Mouse (Mus musculus) midbrain, embryonic 10.5 days (tissue): ENCODE data around the gene Gm49318. TPM values are rescaled to one million over a fixed set of nuclear protein-coding genes. Genes with fewer than 3 reads are reported as not detected.
A peak's percentile ranks its signal among the peaks of the same experiment; 100 is the strongest.

Experiments used
- DNase-seq: peaks from one replicate; pipeline ENCODE4 v3.0.0-alpha.2; 2017; ENCODE audit warnings: low spot score
- H3K27ac ChIP-seq: fragments of 300-500 bp; sonication (generic); replicated peaks from 2 replicates; pipeline ENCODE4 v1.5.1; 2016; ENCODE audit warnings: mild to moderate bottlenecking
- H3K27me3 ChIP-seq: fragments of 300-500 bp; sonication (generic); 2 replicates; pipeline ENCODE4 v1.6.1; 2016; ENCODE audit warnings: low read depth, mild to moderate bottlenecking; ENCODE audit not compliant: poor library complexity, severe bottlenecking
- H3K36me3 ChIP-seq: fragments of 300-500 bp; sonication (generic); 2 replicates; pipeline ENCODE4 v1.6.1; 2016; ENCODE audit warnings: mild to moderate bottlenecking, moderate library complexity
- H3K4me1 ChIP-seq: fragments of 300-500 bp; sonication (generic); 2 replicates; pipeline ENCODE4 v1.6.1; 2016
- H3K4me3 ChIP-seq: fragments of 300-500 bp; sonication (generic); 2 replicates; pipeline ENCODE4 v1.5.1; 2016; ENCODE audit warnings: mild to moderate bottlenecking, moderate library complexity
- H3K9me3 ChIP-seq: fragments of 300-500 bp; sonication (generic); replicated peaks from 2 replicates; pipeline ENCODE4 v1.6.1; 2016; ENCODE audit warnings: mild to moderate bottlenecking
- WGBS: fragments of 180-500 bp; shearing (Covaris S2); methylation state at CpG from one replicate; pipeline ENCODE4 v1.1.7; 2016; 5-methylcytosine and 5-hydroxymethylcytosine counted together
- polyA plus RNA-seq: library from polyadenylated mRNA; unstranded; fragments of >200 nt; fragmentation: Nextera tagmentation; extraction: Ambion mirVana; gene quantifications from 2 replicates; pipeline ENCODE4 v1.2.1, GENCODE M21; 2016

The Gm49318 gene
- polyA plus RNA-seq: not detected in 2 replicates

DNA sequence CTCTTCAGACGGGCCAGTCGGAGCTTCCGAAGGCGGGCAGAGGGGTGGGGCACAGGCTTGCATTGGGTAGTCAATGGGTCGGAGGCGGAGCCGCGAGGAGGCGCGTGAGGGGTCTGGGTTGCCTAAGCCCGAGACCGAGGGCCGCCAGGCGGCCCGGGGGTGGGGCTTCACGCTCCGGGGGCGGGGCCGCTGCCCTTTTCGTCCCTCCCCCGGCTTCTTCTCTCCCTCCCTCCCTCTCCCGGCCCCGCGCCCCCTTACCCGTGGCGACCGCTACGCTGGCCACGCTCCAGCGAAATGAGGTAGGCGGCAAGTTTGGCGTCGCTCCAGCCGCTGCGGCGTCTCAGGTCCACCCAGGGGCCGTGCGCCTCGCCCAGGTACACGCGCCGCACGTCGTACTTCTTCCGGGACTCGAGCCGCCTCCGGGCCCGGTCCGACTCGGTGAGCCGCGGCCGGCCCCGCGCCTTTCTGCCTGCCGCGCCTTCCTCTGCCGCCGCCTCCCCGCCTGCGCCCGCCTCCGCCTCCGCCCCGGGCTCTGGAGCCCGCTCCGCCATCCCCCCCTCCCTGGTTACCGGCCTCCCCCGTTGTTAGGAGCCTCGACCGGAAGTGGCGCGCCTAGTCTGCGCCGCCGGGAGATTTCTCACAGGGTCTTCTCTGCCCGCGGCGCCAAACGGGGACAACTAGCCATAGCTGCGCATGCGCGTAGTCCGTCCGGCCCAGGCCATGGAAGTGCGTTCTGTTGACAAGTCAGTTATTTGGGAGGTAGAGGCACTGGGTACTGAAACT is at the start of gene Gm49318, which contains the start of gene Zfp653:
TSS of gene Gm49318 (minus strand) at position 469 of the 783 bp plus-strand sequence.
TSS of gene Zfp653 (minus strand) at position 586 of the 783 bp plus-strand sequence.
- Histone ChIP-seq H3K36me3 (peaks cover 62% of the 10 kb centered on the region), H3K9me3 (no peaks in the 10 kb centered on the region), H3K27me3 (no peaks in the 10 kb centered on the region), H3K4me1 (peaks cover 20% of the 10 kb centered on the region), H3K4me3 (peak within 1 kb of the TSS; percentile 83), H3K27ac (peak within 1 kb of the TSS; percentile 99)
- under 1% methylated on average over 87 of the region's 87 CpGs for WGBS
- DNase-seq: peak; percentile 96

DNA sequence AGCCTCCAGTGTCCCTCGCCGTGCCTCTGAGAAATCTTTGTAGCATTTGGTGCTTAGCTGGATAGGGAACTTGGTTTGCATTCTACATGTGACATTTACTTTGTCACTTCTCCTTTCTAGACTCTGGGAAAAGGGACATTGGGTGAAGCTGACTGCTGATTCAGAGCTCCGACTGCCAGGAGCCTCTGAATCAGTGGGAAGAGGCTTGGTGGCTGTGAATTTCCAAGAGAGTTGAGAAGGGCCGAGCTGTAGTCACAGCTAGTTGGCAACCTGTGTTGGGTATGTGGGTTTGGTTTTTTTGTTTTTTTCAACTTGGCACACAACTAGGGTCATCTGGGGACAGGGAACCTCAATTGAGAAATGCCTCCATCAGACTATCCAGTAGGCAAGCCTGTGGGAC is 48.5 kb upstream of the Gm49318 start:
- DNase-seq: no peak
- Histone ChIP-seq H3K27me3 (no peaks in the 10 kb centered on the region), H3K9me3 (no peaks in the 10 kb centered on the region), H3K36me3 (peaks cover 3% of the 10 kb centered on the region; the same call in 1 of the 2 replicates), H3K4me3 (no peak overlapping the region), H3K4me1 (peaks cover 22% of the 10 kb centered on the region), H3K27ac (no peak overlapping the region)
- WGBS: 94% methylated on average over 4 of the region's 4 CpGs

DNA sequence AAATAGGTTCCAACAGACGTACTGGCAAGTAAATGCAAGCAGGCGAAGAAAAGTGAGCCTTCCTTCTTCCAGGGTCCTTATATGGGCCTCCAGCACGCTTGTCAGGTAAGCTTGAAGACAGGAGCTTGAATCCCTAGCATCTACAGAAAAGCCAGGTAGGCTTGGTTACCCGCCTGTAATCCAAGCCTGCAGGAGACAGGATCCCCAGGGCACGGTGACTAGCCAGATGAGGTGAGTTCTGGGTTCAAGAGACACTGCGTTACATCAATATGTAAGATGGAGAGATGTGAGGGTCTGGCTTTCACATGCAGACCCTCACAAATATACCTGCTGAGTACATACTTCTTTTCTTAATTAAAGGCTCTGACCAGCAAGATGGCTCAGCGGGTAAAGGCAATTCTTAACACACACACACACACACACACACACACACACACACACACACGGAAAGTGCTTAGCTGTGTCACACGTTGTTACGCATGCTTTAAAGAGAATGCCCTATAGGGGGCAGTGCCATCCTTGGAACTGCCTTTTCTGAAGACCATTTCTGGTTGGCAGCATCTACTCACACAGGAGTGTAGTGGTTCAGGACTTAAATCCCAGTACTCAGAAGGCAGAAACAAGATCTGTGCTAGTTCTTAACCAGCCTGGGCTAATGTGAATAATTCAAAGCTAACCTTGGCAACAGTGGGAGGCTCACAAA is 46.8 kb upstream of the Gm49318 start:
- peak overlapping the region; percentile 81 for H3K4me3 ChIP-seq
- 49% methylated on average over 10 of the region's 10 CpGs for WGBS
- peaks cover 18% of the 10 kb centered on the region for H3K36me3 ChIP-seq
- DNase-seq: peak; percentile 37
- H3K27ac ChIP-seq: peak overlapping the region; percentile 93; the same call in 1 of the 2 replicates
- peaks cover 22% of the 10 kb centered on the region for H3K4me1 ChIP-seq
- H3K27me3 ChIP-seq: no peaks in the 10 kb centered on the region
- no peaks in the 10 kb centered on the region for H3K9me3 ChIP-seq

DNA sequence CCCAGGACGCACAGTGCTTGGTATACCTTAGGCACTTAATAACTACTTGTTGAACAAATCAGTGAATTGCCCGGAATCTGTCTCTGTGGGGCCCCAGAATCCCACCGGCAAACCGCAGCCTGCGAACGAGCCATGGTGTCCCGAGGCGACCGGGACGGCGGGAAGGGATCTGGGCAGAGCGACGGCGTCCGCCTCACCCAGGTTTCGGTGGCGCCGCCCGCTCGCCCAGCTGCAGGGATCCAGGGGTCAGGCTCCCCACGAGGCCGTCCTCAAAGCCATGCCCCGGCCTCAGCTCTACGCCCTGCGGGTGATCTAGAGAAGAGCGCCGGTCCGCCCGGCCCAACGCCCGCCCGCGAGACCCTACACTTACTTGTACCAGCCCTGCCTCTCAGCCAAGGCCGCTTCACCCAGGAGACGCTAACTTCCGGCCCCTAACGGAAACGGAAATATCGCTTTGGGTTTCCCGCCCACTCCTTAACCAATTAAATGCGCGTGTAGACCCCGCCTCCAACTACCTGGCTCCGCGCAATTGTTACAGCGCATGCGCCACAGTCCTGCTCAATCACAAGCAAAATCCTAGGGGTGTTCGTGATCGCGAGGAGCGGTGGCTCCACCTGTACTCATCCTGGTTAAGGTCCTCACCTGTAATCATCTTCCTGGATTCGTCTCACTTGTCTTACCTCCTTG is 45.8 kb upstream of the Gm49318 start, which contains the start of gene Elof1:
TSS of gene Elof1 (minus strand) at position 433 of the 687 bp plus-strand sequence.
- under 1% methylated on average over 52 of the region's 52 CpGs for WGBS
- Histone ChIP-seq H3K4me3 (peak within 1 kb of the TSS; percentile 81), H3K36me3 (peaks cover 29% of the 10 kb centered on the region), H3K27ac (peak within 1 kb of the TSS; percentile 93), H3K9me3 (no peaks in the 10 kb centered on the region), H3K27me3 (no peaks in the 10 kb centered on the region), H3K4me1 (peaks cover 22% of the 10 kb centered on the region)
- DNase-seq: peak; percentile 94

DNA sequence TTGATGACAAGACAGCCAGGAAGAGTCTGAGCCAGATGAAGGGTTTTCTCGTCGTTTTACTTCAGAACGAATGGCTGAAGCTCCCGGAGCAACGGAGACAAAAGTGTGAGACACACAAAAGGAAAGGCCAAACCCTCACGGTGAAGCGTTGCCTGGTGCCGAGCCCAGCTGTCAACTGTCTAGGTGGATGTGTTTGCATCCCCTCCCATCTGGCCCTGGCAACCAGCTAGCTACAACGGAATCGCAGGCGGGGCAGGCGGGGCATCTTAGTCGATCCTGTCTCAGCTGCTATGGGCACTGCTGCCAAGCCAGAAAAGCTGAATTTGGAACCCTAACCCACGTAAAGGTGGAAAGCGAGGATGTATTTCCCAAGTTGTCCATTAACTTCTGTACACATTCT is 45.0 kb upstream of the Gm49318 start:
- H3K4me1 ChIP-seq: peaks cover 22% of the 10 kb centered on the region
- peak overlapping the region; percentile 81 for H3K4me3 ChIP-seq
- no peaks in the 10 kb centered on the region for H3K27me3 ChIP-seq
- 33% methylated on average over 15 of the region's 15 CpGs for WGBS
- peak overlapping the region; percentile 93 for H3K27ac ChIP-seq
- no peaks in the 10 kb centered on the region for H3K9me3 ChIP-seq
- peak; percentile 38 for DNase-seq
- peaks cover 37% of the 10 kb centered on the region for H3K36me3 ChIP-seq

DNA sequence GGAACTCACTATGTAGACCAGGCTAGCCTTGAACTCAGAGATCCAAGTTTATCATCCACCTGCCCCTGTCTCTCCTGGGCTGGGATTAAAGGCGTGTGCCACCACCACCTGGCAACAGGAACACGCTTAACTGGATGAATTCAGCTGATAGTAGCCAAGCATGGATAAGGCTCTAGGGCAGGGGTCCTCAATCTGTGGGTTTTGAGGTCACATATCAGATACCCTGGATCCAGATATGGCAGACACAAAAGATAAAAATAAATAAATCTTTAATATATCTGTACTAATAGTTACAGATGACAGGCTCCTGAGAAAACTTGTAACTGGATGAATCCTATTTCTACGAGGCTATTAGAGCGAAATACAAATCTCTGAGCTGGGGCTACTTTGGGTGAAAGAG is 44.6 kb upstream of the Gm49318 start:
- WGBS: 95% methylated on average over 4 of the region's 4 CpGs
- H3K27ac ChIP-seq: no peak overlapping the region
- peak overlapping the region; percentile 81 for H3K4me3 ChIP-seq

DNA sequence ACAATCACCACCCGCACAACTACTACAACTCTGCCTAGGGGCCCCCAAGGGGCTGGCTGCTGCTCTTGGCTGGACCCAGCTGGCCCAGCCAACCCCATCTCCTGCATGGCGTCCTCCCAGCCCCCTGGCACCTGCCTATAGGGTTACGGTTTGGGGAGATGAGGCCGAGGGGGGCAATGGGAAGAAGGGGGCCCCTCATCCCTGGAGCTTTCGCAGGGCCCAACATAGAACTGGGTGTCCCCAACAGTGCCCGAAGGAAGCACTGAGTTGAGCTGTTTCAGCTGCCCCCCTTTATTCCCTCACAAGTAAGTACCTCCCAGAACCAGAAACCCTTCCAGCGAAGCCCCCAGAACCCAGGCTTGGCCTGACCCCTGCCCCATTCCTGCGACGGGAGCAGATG is 37.1 kb upstream of the Gm49318 start:
- H3K36me3 ChIP-seq: peaks cover 44% of the 10 kb centered on the region
- no peak for DNase-seq
- no peaks in the 10 kb centered on the region for H3K9me3 ChIP-seq
- H3K4me3 ChIP-seq: no peak overlapping the region
- no peaks in the 10 kb centered on the region for H3K4me1 ChIP-seq
- no peaks in the 10 kb centered on the region for H3K27me3 ChIP-seq
- no peak overlapping the region for H3K27ac ChIP-seq
- WGBS: 90% methylated on average over 9 of the region's 9 CpGs

More for the DNA sequence above, 44.6 kb upstream of the Gm49318 start:
- no peaks in the 10 kb centered on the region for H3K27me3 ChIP-seq
- H3K4me1 ChIP-seq: peaks cover 22% of the 10 kb centered on the region
- H3K9me3 ChIP-seq: no peaks in the 10 kb centered on the region
- H3K36me3 ChIP-seq: peaks cover 41% of the 10 kb centered on the region
- DNase-seq: no peak

DNA sequence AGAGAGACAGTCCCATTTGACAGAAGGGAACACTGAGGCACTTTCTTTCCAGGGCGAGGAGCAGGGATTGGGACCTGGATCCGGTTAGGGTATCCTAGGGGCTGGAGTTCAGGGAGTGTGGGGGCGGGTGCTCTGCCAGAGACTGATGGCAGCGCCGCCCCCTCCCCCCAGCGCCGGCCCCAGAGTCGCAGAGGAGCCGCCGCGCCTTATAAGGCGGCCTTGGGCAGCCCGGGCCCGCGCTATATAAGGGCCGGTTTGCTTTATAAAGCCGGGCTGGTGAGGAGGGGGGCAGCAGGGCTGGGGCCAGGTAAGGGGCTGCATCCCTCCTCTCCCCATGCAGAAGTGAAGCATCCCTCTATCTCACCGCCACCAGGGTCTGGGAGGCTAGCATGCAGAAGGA is 28.9 kb upstream of the Gm49318 start:
- H3K36me3 ChIP-seq: no peaks in the 10 kb centered on the region
- peaks cover 16% of the 10 kb centered on the region for H3K4me1 ChIP-seq
- WGBS: 7% methylated on average over 18 of the region's 18 CpGs
- DNase-seq: no peak
- no peak overlapping the region for H3K4me3 ChIP-seq
- peaks cover 56% of the 10 kb centered on the region for H3K27me3 ChIP-seq
- H3K27ac ChIP-seq: no peak overlapping the region
- no peaks in the 10 kb centered on the region for H3K9me3 ChIP-seq

DNA sequence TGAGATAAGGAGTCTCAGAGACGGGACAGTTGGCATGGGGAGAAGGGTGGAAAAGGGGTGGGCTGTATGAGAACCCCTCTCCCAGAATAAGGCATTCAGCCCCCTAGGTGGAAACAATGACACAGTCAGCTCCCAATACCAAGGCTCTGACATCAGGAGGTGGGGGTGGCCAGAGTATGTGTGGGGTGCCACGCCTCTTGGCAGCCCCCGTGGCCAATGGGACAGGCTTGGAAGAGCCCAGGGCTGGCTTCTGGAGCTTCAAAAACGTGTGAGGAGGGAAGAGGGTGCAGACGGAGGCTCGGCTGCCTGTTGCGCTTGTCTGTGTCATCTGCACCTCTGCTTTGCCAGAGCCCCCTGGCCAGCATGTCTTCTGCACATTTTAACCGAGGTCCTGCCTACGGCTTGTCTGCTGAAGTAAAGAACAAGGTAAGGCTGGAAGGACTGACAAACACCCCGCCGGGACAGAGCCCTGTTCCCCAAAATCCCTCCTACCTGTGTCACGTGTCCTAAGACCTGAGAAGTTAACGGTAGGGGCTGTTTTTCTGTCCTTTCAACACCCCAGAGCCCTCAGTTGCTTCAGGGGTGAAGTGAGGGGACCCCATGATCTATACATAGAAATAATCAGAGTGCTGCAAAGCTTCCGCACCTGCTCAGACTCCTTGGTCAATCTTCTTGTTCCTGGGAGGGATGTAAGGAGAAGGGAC is 28.1 kb upstream of the Gm49318 start, which contains the start of gene Cnn1:
TSS of gene Cnn1 (plus strand) at position 224 of the 704 bp plus-strand sequence.
- H3K27me3 ChIP-seq: peaks cover 56% of the 10 kb centered on the region
- H3K27ac ChIP-seq: no peak within 1 kb of the TSS
- WGBS: 14% methylated on average over 14 of the region's 14 CpGs
- H3K4me1 ChIP-seq: peaks cover 16% of the 10 kb centered on the region
- no peaks in the 10 kb centered on the region for H3K9me3 ChIP-seq
- no peaks in the 10 kb centered on the region for H3K36me3 ChIP-seq
- no peak within 1 kb of the TSS for H3K4me3 ChIP-seq
- DNase-seq: no peak

DNA sequence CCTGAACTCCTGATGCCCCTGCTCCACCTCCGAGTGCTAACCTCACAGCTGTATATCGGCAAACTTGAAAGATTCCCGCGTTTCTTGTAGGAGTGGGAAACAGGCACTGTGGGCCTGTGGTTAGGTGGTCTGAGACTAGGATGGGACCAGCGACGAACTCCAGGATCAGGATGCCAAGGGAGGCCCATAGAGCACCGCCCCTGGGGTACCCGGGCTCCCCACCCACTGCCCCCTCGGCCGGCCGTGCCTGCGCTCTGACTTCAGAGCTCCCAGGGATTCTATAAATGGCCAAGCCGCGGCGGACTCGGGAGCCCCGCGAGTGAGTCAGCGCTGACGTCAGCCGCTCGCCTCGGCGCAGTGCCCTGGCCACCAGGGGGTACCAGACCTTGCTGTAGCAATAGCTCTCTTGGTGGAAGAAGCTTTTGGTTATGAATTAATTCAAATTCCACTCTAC is 24.8 kb upstream of the Gm49318 start:
- Histone ChIP-seq H3K4me3 (peak overlapping the region; percentile 58), H3K27ac (peak overlapping the region; percentile 82), H3K36me3 (no peaks in the 10 kb centered on the region), H3K27me3 (peaks cover 50% of the 10 kb centered on the region), H3K4me1 (peaks cover 16% of the 10 kb centered on the region), H3K9me3 (no peaks in the 10 kb centered on the region)
- peak; percentile 84 for DNase-seq
- 3% methylated on average over 24 of the region's 24 CpGs for WGBS

DNA sequence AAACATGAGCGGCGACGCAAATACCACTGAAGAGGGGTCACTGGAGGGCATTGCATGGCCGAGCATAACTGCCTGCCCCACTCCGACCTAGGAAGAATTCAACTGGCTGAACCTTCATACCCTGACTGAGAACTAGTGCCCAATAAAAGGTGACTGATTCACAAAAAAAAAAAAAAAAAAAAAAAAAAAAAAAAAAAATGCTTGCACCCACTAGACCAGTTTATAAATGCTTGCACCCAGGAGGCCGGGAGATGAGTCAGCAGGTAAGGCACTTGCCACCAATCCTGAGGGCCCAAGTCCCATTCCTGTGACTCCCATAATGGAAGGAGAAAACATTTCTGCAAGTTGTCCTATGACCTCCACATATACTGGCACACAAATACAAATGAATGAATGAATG is 21.7 kb upstream of the Gm49318 start:
- Histone ChIP-seq H3K36me3 (no peaks in the 10 kb centered on the region), H3K4me1 (peaks cover 6% of the 10 kb centered on the region), H3K27me3 (peaks cover 18% of the 10 kb centered on the region), H3K27ac (no peak overlapping the region), H3K4me3 (no peak overlapping the region), H3K9me3 (no peaks in the 10 kb centered on the region)
- WGBS: 91% methylated on average over 6 of the region's 6 CpGs
- no peak for DNase-seq

DNA sequence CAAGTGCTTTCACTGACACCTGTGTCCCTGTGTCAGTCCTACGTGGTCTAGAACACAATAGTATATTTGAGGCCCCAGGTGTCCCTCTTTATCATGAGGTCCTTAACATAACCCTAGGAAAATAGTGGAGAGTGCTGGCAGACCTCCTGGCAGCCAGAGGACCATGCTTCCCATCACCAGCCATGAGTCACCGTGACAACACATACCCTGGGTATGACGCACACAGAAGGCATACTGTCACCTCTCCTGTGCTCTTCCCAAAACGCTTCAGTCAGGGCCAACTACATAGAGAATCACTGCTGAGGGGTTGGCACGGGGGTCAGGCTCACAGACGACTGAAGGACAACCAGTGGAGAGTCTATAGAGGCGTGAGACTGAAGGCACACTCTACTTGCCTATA is 18.9 kb upstream of the Gm49318 start:
- no peaks in the 10 kb centered on the region for H3K9me3 ChIP-seq
- 89% methylated on average over 7 of the region's 7 CpGs for WGBS
- no peak overlapping the region for H3K4me3 ChIP-seq

More for the DNA sequence above, 18.9 kb upstream of the Gm49318 start:
- DNase-seq: no peak
- H3K4me1 ChIP-seq: peaks cover 7% of the 10 kb centered on the region
- H3K27ac ChIP-seq: no peak overlapping the region
- no peaks in the 10 kb centered on the region for H3K36me3 ChIP-seq
- peaks cover 6% of the 10 kb centered on the region; the same call in 1 of the 2 replicates for H3K27me3 ChIP-seq
